Mouse (Mus musculus) erythroblast, adult 5-6 weeks (primary cell): Measurements from ENCODE around the gene Gm14692. TPM values are rescaled to one million over a fixed set of nuclear protein-coding genes. Genes with fewer than 3 reads are reported as not detected.
"Not testable (repeated sequence)": the region's sequence is repeated elsewhere in the genome, so short reads cannot be mapped to it uniquely, and the experiment has no call there.

Experiments used
- ATAC-seq: replicated peaks from 2 replicates; pipeline ENCODE4 v1.8.0; 2016; ENCODE audit warnings: moderate number of reproducible peaks, mild to moderate bottlenecking, moderate TSS enrichment, inconsistent platforms; ENCODE audit not compliant: poor library complexity, low FRiP score, severe bottlenecking
- total RNA-seq, 2 experiments: library from RNA; stranded (forward) in 1 of 2; stranded (reverse) in 1 of 2; fragments of 150-400 nt in 1 of 2; fragments of 200-764, 138-1000 nt in 1 of 2; gene quantifications; 2 replicates each; pipeline versions ENCODE4 v1.2.3 to v1.2.4; 2015 to 2017; ENCODE audit warnings: low replicate concordance in 2 of 2

Gene Gm14692
- total RNA-seq (2015; ENCODE audit: low replicate concordance) (not detected in 2 replicates), total RNA-seq (2017; ENCODE audit: low replicate concordance) (not detected in 2 replicates)

DNA sequence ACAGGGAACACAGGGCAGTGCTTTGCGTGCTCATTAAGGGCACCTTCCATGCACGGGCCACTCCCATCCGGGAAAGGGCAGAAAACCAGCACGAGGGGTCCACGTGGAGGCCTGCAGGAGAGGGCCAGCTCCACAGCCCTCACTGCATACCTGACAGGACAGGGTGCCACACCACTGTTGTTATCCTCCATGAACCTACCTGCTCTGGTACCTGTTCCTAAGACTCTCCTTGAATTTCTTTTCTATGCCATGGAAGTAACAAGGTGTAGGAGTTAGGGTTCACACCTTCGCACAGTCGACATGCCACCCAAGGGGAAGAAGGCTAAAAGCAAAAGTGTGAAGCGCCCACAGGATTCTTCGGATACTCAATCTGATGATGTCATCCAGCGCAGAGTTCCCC is at the start of gene Gm14692:
Gm14692 (plus strand) TSS at position 301 of the 400 bp plus-strand sequence.
- not testable (repeated sequence) for ATAC-seq

GRCm38 (mm10) chrX:67693462-67693861 is 2.0 kb upstream of the Gm14692 start, which contains the start of gene Gm1140:
Gene Gm1140, minus strand, starts transcription at chrX:67693562.
- not testable (repeated sequence) for ATAC-seq

Other genes with a start within 250 kb of the Gm14692 start
- not detected in 2 replicates for gene Gm1140, start 2.1 kb upstream of the Gm14692 start, total RNA-seq (2015; ENCODE audit: low replicate concordance)
- gene Gm1140, start 2.1 kb upstream of the Gm14692 start, total RNA-seq (2017; ENCODE audit: low replicate concordance), result not detected in 2 replicates
- not detected in 2 replicates for gene 4933436I01Rik, start 225.8 kb downstream of the Gm14692 start, total RNA-seq (2015; ENCODE audit: low replicate concordance)
- gene 4933436I01Rik, start 225.8 kb downstream of the Gm14692 start, total RNA-seq (2017; ENCODE audit: low replicate concordance), result not detected in 2 replicates